Mouse (Mus musculus): Measurements from ENCODE around the gene Cct6b.

The Cct6b gene

DNA sequence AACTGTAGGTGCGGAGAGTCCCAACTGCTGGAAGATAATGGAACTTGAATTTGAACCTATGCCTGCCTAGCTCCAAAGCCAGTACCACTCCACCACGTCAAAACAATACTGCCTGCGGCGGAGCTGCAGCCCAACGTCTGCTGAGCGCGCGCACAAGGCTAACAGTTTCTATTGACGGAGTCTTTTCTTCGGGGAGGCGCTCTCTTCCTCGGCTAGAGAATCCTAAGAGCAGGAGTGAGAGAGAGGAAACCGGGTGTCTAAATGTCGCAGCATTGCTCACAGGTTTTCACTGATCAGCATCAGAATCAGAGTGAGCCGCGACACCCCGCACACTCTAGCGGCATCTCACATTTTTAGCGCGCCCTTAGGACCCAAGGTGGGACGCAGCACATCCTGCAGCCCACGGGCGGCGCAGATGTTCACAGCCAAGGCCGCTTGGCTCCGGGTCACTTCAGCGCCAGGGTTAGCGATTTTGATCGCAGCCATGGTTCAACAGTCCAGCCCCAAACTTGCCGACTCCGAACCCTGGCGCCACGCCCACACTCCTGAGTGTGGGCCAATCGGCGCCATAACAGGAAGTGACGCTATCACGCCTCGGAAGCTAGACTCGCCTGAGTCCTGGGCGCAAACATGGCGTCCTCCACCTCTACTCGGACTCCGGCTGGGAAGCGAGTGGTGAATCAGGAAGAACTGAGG lies at the start of gene Cct6b, which contains the start of gene Zfp830:
Gene Cct6b, minus strand, starts transcription at position 580 of the 696 bp plus-strand sequence.
Gene Zfp830, plus strand, starts transcription at position 604 of the 696 bp plus-strand sequence.
- peak; percentile 97 for DNase-seq (ENCODE audit: low read depth)

DNA sequence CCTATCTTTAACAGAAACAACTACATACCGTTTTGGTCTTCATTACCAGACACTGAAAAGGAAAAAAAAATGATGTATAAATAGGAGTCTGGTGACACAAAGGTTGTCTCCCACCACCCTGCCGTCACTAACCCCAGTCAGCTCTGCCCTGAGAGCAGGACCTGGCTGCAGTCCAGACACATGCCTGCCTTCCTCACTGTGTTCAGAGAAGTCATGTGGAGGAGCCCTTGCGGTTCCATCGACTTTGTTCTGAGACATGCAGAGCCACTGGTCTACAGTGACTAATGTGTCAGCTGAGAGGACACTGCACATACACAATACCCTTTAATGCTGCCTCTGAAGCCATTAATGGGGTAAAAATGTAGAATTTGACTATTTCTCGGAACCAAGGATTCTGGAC lies 44.4 kb upstream of the Cct6b start:
- DNase-seq (ENCODE audit: low read depth), result no peak

DNA sequence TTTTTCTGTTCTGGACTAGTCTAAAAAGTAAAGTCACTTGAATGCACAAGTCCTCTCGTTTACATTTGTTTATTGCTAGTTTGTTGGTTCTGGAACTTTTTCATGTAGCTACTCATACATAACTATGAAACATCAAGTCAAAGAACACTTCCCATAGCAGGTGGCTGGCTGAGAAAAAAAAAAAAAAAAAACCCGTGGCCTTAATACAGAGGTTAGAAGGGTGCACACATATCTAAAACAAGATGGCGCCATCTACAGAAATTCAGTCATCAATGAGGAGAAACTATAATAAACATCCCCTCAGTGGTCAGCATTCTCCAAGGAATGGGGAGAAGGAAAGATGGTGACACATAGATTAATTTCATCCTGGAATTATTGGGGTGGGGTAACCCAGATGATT lies 43.2 kb upstream of the Cct6b start:
- no peak for DNase-seq (ENCODE audit: low read depth)

DNA sequence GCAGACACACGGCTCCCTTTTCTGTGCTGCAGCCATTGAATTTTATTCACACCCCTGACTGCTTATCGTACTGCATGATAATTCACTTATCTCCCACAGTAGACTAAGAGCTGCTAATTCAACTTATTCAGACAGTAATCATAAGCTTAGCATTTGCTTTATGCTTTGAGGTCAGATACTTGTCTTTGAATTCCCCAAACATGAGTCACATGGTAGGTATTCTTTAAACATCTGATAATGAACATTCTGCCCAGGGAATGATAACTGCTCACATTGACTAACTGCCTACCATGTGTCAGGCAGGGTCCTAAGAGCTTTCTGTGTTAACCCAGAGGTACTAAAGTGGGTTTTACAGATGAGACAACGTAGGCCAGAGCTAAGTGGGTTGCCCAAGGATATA lies 42.5 kb upstream of the Cct6b start:
- no peak for DNase-seq (ENCODE audit: low read depth)

DNA sequence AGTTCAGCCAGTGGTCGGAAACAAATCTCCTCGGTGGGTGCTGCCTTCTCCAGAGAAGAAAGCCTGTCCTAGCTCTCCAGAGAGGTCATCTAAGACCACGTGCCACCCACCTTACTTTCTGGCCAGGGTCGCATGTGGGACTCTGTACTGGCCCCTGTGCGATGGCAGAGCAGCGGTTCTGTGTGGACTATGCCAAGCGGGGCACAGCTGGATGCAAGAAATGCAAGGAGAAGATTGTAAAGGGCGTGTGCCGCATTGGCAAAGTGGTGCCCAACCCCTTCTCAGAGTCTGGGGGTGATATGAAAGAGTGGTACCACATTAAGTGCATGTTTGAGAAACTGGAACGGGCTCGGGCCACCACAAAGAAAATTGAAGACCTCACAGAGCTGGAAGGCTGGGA lies 19.3 kb upstream of the Cct6b start:
- no peak for DNase-seq (ENCODE audit: low read depth)

DNA sequence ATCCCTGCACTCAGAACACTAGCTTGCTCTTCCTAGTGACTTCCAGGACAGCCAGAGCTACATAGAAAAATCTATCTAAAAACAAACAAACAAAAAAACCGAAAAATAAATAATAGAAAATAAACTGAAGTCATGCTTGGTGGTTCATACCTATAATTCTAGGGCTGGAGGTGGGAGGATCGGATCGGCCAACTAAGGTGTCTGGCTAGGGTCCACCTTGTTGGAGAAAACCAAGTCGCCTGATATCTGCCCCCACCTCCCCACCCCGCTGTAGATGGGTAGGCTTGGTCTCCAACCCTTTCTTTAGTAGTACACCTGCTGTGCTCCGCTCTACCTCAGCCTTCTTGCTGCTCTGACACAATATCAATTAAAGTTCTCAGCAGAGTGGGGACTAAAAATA lies 18.1 kb upstream of the Cct6b start:
- peak; percentile 12 for DNase-seq (ENCODE audit: low read depth)

DNA sequence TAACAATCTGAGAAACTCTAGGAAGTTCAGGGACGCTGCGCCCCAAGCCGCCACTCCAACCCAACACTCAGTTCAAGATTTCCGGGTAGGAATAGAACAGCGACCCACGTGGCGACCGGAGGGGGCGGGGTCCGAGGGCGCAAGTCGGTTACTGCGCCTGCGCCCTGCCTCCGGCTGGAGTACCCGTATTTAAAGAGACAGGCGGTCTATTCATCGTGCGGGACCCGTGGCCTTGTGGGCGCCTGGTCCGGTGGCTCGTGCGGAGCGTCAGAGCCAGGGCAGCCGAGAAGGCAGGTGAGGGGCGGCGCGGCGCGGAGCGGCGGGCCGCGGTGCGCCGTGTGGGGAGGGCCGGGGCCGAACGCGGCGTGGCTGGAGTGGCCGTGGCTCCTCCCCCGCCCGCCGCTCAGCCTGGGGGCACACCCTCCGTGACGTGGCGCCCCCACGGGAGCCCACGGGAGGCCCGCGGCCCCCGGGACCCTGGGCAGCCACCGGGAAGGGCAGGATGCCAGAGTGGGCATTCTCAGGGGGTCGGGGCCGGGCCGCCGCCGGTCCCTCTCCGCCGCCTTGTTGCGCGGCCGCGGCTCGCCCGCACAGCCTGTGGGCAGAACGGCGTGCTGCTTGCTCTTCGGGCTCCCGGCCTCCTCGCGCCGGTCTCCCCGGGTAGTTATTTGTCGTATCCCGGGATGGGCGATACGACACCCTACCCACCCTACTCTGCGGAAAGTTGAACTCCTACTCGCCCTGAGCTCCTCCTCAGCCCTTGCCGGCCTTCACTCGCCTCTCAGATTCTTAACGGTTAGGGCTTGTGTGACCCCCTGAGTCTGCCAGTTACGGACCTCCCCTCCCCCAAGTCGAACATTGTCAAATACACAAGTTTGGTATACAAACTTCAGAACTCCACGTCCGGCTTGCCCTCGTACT lies 17.1 kb upstream of the Cct6b start, which contains the start of gene Lig3:
Gene Lig3, plus strand, starts transcription at position 126 of the 921 bp plus-strand sequence.
- DNase-seq (ENCODE audit: low read depth), result peak; percentile 97

DNA sequence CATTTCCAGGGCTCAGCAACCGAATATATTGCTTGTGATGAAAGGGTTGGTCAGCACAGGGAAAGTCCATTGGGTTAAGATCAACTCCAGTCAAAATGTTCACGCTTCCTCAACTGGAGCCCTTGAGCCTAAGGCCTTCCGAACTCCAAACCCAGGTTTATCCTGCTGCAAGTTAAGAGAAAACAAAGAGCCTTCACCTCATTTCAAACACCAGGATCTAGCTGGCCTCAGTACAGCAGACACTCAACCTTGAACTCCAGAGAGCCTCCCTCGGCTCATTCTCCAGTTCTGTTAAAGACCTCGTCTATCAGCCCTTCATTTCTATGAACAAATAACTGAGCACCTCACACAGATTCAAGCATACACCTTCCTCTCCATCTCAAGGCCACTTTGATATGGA lies 16.0 kb upstream of the Cct6b start:
- DNase-seq (ENCODE audit: low read depth), result no peak

DNA sequence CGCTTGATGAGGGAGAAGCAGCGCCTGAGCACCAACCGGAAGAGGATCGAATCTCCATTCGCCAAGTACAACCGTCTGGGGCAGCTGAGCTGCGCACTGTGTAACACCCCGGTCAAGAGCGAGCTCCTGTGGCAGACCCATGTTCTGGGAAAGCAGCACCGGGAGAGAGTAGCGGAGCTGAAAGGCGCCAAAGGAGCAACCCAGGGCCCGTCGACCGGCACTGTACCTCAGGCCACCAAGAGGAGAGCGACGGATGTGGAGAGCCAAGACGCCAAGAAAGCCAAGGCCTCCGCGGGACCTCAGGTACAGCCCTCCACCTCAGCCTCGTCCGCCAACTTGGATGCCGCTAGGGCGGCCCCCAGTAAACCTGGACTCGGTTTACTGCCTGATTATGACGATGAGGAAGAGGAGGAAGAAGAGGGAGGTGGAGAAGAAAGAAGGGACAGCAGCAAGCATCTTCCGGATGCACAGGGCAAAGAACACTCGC lies 360 bp upstream of the Cct6b start:
- DNase-seq (ENCODE audit: low read depth), result no peak

DNA sequence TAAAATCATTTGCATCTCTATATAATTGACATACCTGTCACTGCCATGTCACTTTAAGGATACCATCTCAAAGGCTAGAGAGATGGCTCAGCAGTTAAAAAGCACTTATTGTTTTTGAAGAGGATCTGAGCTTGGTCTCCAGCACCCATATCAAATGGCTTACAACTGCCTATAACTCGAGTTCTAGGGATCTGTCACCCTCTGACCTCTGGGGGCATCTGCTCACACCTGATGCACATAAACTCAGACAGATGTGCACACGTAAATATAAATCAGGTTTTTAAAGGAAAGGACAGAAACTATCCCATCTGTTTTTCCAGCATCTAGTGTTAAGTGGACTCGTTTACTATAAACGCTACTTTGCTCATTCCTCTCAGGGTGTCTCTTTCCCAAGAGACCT lies 860 bp downstream of the Cct6b start:
- DNase-seq (ENCODE audit: low read depth), result no peak

DNA sequence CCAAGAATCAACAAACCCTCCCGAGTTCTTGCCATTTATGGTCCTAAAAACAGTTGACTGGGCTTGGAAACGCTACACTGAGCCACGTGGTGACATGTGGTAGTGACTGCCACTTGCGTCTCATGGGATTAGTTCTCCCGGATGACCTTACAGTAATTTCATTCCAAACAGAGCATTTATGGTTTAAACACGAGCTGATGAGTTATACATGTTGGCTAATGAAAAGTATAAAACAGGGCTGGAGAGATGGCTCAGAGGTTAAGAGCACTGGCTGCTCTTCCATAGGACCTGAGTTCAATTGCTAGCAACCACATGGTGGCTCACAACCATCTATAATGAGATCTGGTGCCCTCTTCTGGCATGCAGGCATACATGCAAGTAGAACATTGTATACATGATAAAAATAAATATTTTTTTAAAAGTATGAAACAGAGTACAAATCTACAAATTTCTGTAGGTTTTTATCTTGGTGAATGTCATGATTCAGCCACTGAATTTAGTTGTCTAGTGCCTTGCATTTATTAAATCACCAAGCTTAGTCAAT lies 1.8 kb downstream of the Cct6b start:
- DNase-seq (ENCODE audit: low read depth), result peak; percentile 17

DNA sequence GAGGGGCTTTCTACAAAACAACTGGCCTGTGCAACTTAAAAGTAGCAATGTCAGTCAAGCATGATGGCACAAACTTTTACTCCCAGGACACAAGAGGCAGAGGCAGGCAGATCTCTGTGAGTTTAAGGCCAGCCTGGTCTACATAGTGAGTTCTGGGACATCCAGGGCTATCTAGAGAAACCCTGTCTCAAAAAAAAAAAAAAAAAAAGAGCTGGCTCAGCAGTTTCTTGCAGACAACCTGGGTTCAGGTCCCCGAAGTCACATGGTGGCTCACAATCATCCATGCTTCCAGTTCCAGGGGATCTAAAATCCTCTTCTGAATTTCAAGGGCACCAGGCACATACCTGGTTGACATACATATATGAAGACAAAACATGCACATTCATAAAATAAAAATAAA lies 8.2 kb downstream of the Cct6b start:
- DNase-seq (ENCODE audit: low read depth), result no peak

DNA sequence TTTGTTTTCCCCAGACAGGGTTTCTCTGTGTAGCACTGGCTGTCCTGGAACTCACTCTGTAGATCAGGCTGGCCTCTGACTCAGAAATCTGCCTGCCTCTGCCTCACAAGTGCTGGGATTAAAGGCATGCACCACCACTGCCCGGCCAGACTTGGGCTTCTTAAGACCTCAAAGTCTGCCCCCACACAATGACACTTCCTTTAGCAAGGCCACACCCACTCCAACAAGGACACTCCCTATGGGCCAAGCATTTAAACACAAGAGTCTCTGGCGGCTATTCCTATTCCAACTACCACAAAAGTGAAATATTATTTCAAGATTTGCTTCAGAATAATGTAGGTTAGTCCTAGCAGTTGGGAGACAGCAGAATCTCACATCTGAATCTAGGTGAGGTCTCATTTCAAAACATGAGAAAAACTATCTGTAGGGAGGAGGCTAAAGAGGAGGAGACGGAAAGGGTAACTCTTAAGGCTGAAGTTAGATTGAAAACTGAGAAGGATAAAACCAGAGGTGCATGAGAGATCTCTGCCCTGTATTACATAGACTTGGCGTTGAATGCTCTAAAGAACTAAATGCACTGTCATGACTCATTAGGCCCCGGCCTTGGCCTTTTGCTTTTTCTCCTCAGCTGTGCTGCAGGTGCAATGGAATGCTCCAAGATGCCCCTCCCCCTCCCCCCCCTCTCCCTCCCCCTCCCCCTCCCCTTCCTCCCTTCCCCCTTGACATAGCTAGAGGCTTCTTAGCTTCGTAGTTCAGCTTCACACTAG lies 11.6 kb downstream of the Cct6b start:
- DNase-seq (ENCODE audit: low read depth), result no peak

DNA sequence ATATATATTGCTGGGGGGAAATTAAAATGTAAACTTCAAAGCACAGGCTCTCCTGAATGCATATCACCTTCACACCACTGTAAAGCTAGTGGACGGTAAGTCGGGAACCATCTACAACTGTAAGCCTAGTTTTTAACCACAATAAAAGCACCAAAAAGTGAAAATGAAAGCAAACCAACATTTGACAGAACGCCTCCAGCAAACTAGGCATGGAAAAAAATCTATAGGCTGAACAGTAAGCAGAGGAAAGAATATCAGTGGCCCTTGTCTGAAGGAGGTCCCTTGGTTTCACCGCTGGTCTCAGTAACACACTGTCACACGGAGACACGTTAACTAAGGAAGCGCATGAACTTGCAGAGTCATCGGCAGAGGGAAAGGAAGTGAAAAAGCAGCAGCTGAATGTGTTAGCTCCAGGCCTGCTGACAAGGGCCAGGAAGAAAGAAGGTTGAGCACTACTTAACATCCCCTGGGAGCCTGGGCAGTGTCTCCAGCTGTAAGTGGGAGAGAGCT lies 17.2 kb downstream of the Cct6b start:
- DNase-seq (ENCODE audit: low read depth), result peak; percentile 80

DNA sequence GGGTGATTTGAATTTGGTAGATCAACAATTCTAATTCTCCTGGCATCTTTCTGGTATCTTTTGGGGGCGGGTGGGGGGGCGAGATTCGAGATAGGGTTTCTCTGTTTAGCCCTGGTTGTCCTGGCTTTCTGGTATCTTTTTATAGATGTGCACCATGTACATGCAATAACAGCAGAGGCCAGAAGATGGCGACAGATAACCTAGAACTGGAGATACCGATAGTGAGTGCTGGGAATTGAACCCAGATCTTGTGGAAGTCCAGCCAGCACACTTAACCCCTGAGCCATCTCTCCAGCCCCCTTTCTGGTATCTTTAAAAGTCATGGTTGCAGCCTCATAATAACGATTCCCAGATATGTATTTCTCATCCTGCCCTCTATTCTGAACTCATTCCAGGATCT lies 18.0 kb downstream of the Cct6b start:
- peak; percentile 86 for DNase-seq (ENCODE audit: low read depth)

DNA sequence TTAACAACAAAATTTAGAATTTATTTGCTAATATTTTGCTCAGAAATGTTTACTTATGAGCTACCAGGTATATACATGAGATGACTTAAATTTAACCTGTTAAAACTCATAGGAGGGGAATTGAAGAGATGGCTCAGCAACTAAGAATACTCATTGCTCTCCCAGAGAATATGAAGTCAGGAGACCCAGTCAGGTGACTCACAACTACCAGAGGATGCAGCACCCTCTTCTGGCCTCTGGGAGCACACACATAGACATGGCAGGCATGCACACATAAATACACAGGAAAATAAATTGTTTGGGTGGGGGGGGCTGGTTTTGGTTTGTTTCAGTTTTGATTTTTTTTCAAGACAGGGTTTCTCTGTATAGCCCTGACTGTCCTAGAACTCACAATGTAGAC lies 25.1 kb downstream of the Cct6b start:
- DNase-seq (ENCODE audit: low read depth), result peak; percentile 9

DNA sequence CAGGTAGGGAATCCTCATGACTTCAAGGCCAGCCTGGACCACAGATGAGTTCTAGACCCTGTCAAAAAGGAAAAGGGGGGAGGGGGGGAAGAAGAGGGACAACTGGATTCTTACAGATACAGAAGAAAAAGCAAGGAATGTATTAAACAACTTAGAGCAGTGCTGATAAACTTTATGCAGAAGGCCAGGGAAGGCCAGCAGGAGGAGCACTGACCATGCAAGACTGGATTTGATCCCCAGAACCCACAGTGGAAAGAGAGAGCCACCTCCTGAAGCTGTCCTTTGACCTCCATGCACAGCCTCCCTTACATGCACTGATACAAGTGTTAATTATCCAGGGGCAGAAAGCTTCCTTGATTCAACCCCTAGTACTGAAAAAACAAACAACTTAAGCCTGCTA lies 29.9 kb downstream of the Cct6b start:
- DNase-seq (ENCODE audit: low read depth), result no peak

DNA sequence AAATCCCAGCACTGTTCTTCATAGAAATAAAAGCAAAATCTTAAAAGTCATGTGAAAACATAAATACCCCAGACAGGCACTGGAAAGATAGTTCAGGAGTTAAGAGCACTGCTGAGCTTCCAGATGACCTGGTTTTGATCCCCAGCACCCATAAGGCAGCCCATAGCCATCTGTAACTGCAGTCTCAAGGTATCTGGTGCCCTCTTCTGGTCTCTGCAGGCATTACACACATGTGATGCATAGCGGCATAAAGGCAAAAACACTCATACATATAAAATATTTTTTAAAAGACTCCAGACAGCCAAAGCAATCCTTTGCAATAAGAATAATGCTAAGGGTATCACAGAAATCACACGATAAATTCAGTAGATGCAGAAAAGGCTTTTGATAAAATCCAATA lies 37.3 kb downstream of the Cct6b start:
- peak; percentile 22 for DNase-seq (ENCODE audit: low read depth)

DNA sequence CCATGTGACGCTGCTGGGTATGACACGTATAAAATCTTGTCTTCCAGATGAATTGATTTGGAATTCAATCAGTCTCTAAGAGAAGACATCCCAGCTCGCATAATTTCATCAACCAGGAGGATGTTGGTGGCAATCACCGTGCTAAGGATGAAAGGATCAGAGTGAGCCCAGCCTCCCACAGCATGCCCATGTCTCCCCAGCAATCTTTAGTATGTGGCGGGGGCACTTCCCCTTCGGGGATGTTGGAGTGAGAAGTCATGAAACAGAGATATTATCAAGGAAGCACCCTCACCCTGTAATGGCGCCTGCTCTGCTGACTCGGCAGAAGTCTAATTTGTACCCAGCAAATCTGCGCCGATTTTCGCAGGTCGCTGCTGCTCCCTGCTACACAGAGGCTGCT lies 44.8 kb downstream of the Cct6b start:
- no peak for DNase-seq (ENCODE audit: low read depth)

DNA sequence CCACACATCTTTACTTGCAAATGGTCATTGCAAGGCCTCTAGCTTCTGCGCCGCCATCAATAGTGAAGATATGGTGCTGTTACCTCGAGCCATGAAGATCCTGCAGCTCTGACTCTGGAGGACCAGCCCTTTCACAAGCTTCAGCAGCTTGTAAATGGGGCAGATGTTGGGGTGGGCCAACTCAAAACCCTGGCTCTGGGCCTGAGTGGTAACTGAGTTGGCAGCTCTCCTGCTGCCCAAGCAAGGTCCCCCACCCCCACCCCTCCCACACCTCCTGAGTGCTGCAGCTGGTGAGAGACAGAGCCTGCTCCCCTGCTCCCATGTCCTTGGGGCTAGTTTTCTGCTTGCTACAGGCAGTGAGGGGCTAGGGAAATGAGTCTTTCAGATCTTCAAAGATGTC lies 51.4 kb downstream of the Cct6b start:
- DNase-seq (ENCODE audit: low read depth), result no peak

DNA sequence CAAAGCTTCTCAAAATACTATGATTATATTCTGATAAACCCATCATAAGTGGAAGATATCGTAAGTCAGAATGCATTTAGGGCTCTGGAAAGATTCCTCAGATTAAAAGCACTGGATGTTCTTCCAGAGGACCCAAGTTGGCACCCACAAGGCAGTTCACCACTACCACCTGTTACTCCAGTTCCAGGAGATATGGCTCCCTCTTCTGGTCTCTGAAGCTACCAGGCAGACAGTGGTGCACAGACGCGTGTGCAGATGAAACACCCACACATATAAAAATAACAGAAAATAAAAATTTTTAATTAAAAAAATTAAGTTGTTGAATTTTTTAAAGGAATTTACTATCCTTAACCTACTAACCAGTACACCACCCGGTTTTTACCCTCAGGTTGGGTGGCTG lies 55.2 kb downstream of the Cct6b start:
- no peak for DNase-seq (ENCODE audit: low read depth)

DNA sequence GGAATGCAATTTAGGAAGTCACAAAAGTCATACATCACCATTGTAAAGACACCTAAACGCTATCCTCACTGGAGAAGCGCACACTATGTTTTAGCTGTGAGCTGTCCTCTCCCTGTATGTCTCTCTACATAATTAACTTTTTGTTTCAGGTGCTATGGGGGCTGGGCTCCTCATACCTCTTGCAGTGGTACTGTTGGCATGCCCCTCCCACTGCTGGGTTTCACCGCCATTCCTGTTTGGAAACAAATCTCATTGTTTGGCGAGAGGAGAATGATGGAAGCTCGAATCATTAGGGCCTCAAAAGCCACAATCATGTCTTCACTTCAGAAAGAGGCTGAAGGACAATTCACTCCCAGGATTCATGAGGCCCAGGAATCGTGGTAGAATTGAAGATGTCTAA lies 59.0 kb downstream of the Cct6b start:
- DNase-seq (ENCODE audit: low read depth), result no peak
